Mouse (Mus musculus) kidney, adult 2 months (tissue): ENCODE results near the gene Abcb6. TPM values are rescaled to one million over a fixed set of nuclear protein-coding genes. Genes with fewer than 3 reads are reported as not detected.
A peak's percentile ranks its signal among the peaks of the same experiment; 100 is the strongest.

ENCODE experiments used
- DNase-seq: peaks from one replicate; pipeline ENCODE4 v3.0.0; 2021
- H3K27ac ChIP-seq: fragments of 200-500 bp; 2 replicates; pipeline ENCODE4 v1.5.1; 2012; ENCODE audit warnings: low read depth, low read length, control low read depth, inconsistent platforms; ENCODE audit not compliant: insufficient read depth
- H3K27me3 ChIP-seq: fragments of 200-500 bp; replicated peaks from 2 replicates; pipeline ENCODE4 v1.6.1; 2012; ENCODE audit warnings: mild to moderate bottlenecking, moderate library complexity, low read length, inconsistent platforms; ENCODE audit not compliant: control insufficient read depth, insufficient read depth
- H3K36me3 ChIP-seq: fragments of 200-500 bp; 2 replicates; pipeline ENCODE4 v1.6.1; 2012; ENCODE audit warnings: mild to moderate bottlenecking, moderate library complexity, low read length, inconsistent platforms; ENCODE audit not compliant: control insufficient read depth, insufficient read depth
- H3K4me1 ChIP-seq: fragments of 200-500 bp; 2 replicates; pipeline ENCODE4 v1.6.1; 2011; ENCODE audit warnings: low read length; ENCODE audit not compliant: control insufficient read depth, insufficient read depth
- H3K4me3 ChIP-seq: fragments of 200-500 bp; 2 replicates; pipeline ENCODE4 v1.5.1; 2011; ENCODE audit warnings: mild to moderate bottlenecking, low read depth, low read length, control low read depth; ENCODE audit not compliant: insufficient read depth
- CTCF ChIP-seq: fragments of 200-500 bp; conservative IDR thresholded peaks from 2 replicates; pipeline ENCODE4 v1.5.1; 2011; ENCODE audit warnings: low read depth, mild to moderate bottlenecking, control low read depth, low read length, moderate library complexity, mixed read lengths; ENCODE audit not compliant: insufficient read depth, insufficient read length
- POLR2A ChIP-seq: fragments of 200-500 bp; IDR thresholded peaks from one replicate; pipeline ENCODE4 v1.6.1; 2011; ENCODE audit warnings: low read depth, low read length, control low read depth
- WGBS: fragments of 180-500 bp; shearing (Covaris S2); methylation state at CpG from one replicate; pipeline ENCODE4 v1.1.7; 2018; 5-methylcytosine and 5-hydroxymethylcytosine counted together
- polyA plus RNA-seq: library from polyadenylated mRNA; depleted of rRNA; stranded (reverse); fragments of >200 nt; gene quantifications from 2 replicates; pipeline ENCODE4 v1.2.3, GENCODE M21; 2012

Abcb6 gene
- polyA plus RNA-seq, 1 experiment: 41.3 TPM

GRCm38 (mm10) chr1:75221538-75221937 lies 41.3 kb upstream of the Abcb6 start:
- no peaks in the 10 kb centered on the region for H3K27me3 ChIP-seq
- DNase-seq: no peak
- H3K27ac ChIP-seq: no peak overlapping the region
- H3K36me3 ChIP-seq: no peaks in the 10 kb centered on the region
- H3K4me3 ChIP-seq: no peak overlapping the region
- WGBS: 85% methylated on average over 3 of the region's 3 CpGs
- TF ChIP-seq CTCF (no peak), POLR2A (no peak)
- H3K4me1 ChIP-seq: peaks cover 10% of the 10 kb centered on the region; the same call in 1 of the 2 replicates

GRCm38 (mm10) chr1:75219531-75219930 lies 39.3 kb upstream of the Abcb6 start, which contains the start of gene Tuba4a:
TSS of gene Tuba4a (minus strand) at chr1:75219865.
- Histone ChIP-seq H3K4me3 (peak within 1 kb of the TSS; percentile 80), H3K36me3 (peaks cover 6% of the 10 kb centered on the region; the same call in 1 of the 2 replicates), H3K27ac (peak within 1 kb of the TSS; percentile 80), H3K4me1 (peaks cover 23% of the 10 kb centered on the region), H3K27me3 (no peaks in the 10 kb centered on the region)
- DNase-seq: peak; percentile 54
- TF ChIP-seq POLR2A (no peak), CTCF (no peak)
- WGBS: 3% methylated on average over 34 of the region's 34 CpGs

- DNase-seq: peak; percentile 97
These were observed 38.9 kb upstream of the Abcb6 start for GRCm38 (mm10) chr1:75219078-75219477.

DNA sequence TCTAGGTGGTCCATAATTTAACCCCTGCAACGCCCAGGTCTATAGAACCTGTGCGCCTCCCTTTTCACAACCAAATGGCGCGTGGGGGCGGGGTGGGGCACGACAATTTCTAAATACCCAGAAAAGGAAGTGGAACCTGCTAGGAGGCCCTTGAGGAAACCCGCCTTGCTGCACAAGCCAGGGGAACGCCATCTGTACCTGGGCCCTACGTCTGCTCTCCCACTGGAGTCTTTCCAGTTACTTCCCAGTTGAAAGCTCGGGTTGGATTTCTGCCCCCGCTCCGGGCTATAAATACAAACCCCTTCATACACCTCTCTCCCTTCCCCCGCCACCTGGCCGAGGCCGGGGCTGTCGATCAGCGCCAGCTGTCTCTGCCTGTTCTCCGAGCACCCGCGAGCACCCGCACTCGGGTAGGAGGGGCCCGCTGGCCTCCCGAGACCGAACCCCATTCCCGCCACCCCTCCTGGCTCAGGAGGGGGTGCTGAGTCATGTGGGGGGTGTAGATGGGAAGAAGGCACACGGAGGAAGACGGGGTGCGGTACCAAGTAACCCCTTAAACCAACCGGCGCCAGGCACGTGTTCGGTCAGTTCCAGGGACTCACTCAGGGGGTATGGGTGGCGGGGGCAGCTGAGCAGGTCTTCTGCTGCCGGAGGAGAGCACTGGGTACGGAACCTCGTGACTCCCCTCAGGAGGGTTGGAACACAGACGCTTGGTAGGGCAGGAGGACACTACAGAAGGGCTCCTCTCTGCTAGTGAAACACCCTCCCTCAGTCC lies 38.2 kb upstream of the Abcb6 start:
- peak overlapping the region; percentile 80 for H3K4me3 ChIP-seq
- TF ChIP-seq POLR2A (peak; percentile 5), CTCF (no peak)
- DNase-seq: peak; percentile 48
- peak overlapping the region; percentile 80 for H3K27ac ChIP-seq
- no peaks in the 10 kb centered on the region for H3K27me3 ChIP-seq
- 1% methylated on average over 38 of the region's 38 CpGs for WGBS
- peaks cover 7% of the 10 kb centered on the region; the same call in 1 of the 2 replicates for H3K36me3 ChIP-seq
- H3K4me1 ChIP-seq: peaks cover 28% of the 10 kb centered on the region

More at GRCm38 (mm10) chr1:75219078-75219477, 38.9 kb upstream of the Abcb6 start:
- peak overlapping the region; percentile 80 for H3K4me3 ChIP-seq
- no peaks in the 10 kb centered on the region for H3K27me3 ChIP-seq
- H3K27ac ChIP-seq: peak overlapping the region; percentile 80
- peaks cover 6% of the 10 kb centered on the region; the same call in 1 of the 2 replicates for H3K36me3 ChIP-seq
- H3K4me1 ChIP-seq: peaks cover 23% of the 10 kb centered on the region
- WGBS: under 1% methylated on average over 24 of the region's 24 CpGs
- TF ChIP-seq POLR2A (peak; percentile 99), CTCF (peak; percentile 35)

DNA sequence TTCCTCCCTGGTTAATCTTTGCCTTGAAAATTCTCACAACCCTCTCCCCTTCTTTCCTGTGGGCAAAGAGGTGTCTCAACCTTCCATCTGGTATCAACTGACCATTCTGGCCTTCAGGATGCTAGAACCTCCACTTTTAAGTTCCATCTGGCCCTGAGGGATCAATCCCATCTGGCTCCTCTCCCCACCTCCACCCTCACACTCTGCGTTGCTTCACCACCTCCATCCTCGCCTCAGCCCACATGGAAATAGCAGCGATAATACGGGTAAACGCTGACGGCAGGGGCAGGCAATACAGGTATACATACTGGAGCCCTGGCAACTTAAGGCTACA lies 37.7 kb upstream of the Abcb6 start:
- H3K27ac ChIP-seq: peak overlapping the region; percentile 80
- no peak for DNase-seq
- peaks cover 30% of the 10 kb centered on the region for H3K4me1 ChIP-seq
- no peaks in the 10 kb centered on the region for H3K27me3 ChIP-seq
- peaks cover 10% of the 10 kb centered on the region; the same call in 1 of the 2 replicates for H3K36me3 ChIP-seq
- WGBS: 3% methylated on average over 6 of the region's 6 CpGs
- TF ChIP-seq CTCF (no peak), POLR2A (no peak)
- H3K4me3 ChIP-seq: peak overlapping the region; percentile 80

DNA sequence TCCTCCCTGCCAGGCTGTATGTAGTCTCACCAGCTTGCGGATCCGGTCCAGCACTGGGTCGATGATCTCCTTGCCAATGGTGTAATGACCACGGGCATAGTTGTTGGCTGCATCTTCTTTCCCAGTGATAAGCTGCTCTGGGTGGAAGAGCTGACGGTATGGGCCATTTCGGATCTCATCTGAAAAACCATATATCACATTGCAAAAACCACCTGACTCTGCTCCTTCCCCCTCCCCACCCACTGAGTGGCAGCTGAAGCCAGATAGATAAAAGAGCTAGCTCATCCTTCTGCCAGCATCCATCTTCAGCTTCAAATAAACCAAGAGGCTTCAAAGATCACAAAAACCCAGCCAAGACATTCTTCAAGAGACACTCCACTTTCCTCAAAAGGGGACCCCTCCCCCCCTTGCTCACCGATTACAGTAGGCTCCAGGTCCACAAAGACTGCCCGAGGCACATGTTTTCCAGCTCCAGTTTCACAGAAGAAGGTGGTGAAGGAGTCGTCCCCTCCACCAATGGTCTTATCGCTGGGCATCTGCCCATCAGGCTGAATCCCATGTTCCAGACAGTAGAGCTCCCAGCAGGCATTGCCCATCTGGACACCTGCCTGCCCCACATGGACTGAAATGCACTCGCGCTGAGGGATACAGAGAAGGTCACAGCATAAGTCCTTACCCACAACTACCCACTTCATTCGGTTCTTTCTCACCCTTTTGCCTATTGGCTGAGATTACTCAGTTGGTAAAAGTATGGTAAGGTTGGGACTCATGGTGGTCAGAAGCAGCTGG lies 36.8 kb upstream of the Abcb6 start:
- peaks cover 35% of the 10 kb centered on the region for H3K4me1 ChIP-seq
- H3K36me3 ChIP-seq: peaks cover 10% of the 10 kb centered on the region; the same call in 1 of the 2 replicates
- peak overlapping the region; percentile 80 for H3K4me3 ChIP-seq
- no peaks in the 10 kb centered on the region for H3K27me3 ChIP-seq
- 42% methylated on average over 13 of the region's 13 CpGs for WGBS
- H3K27ac ChIP-seq: peak overlapping the region; percentile 80
- no peak for TF ChIP-seq CTCF
- TF ChIP-seq POLR2A: no peak
- peak; percentile 60 for DNase-seq
